Mouse (Mus musculus): ENCODE measurements at regions not wholly inside any gene's neighbourhood (a gene's known extent, or its start where the extent isn't known, plus 50 kb on each side); places are given as distances from the start of the nearest gene placed in this dataset.

DNA sequence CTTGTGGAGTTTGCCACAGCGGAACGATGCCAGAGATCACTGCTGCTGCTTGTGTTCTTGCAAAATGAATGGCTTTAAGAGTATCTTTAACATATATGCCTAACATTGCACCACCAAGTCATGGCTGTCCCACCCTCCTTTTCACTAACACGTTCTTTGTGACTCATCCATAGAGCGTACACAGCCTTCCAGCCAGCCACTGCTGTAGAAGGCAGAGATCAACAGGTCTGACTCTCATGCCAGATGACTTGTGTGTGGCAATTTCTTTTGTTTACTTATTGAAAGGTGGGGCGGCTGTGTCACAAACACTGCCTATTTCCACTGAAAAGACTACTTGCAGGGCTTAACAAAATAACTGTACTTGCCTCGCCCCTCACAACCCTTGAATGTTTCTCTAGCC, 239.5 kb upstream of the Rgma start:
- TF ChIP-seq EP300 (IDR thresholded peaks at IDR 0.05; ENCODE audit: insufficient read depth, low read depth, low read length) (no peak), POLR2A (IDR thresholded peaks at IDR 0.05; ENCODE audit: insufficient read depth, low read length) (no peak), CTCF (IDR thresholded peaks at IDR 0.05; ENCODE audit: low read depth, low read length) (no peak)
- H3K4me1 ChIP-seq (ENCODE audit: control insufficient read depth, insufficient read depth, low read length): peaks cover 2% of the 10 kb centered on the region

DNA sequence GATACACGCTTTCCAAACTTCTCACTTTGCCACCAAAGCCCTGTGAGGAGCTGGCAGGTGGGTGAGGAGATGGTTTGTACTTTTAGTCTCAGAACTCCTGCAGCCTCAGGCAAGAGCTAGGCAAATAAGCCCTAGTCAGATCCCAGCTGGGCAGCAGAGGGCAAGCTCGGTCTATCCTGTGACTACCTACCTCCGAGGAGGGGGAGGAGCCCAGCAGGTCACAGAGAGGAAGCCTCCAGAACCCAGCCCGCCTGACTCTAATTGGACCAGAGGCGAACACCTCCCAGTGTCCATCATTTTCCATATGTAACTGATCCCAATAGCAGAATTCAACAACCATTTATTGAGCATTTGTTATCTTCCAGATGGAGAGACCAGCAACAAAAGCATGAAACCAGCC, 237.0 kb upstream of the Rgma start:
- no peak for TF ChIP-seq POLR2A (IDR thresholded peaks at IDR 0.05; ENCODE audit: insufficient read depth, low read length)
- TF ChIP-seq CTCF (IDR thresholded peaks at IDR 0.05; ENCODE audit: low read depth, low read length): peak; percentile 58
- TF ChIP-seq EP300 (IDR thresholded peaks at IDR 0.05; ENCODE audit: insufficient read depth, low read depth, low read length): no peak
- H3K4me3 ChIP-seq (ENCODE audit: low read depth, low read length): no peak overlapping the region
- no peak overlapping the region for H3K9ac ChIP-seq (ENCODE audit: low read depth, poor library complexity, severe bottlenecking)
- H3K9me3 ChIP-seq (replicated peaks; ENCODE audit: control insufficient read depth, insufficient read depth, low read length, poor library complexity, severe bottlenecking): no peaks in the 10 kb centered on the region
- no peak overlapping the region for H3K27ac ChIP-seq (ENCODE audit: insufficient read depth, low read length)
- peaks cover 2% of the 10 kb centered on the region for H3K4me1 ChIP-seq (ENCODE audit: control insufficient read depth, insufficient read depth, low read length)
- H3K36me3 ChIP-seq (ENCODE audit: control insufficient read depth, insufficient read depth, low read length, poor library complexity, severe bottlenecking): no peaks in the 10 kb centered on the region
- H3K27me3 ChIP-seq (ENCODE audit: control insufficient read depth, insufficient read depth, low read length, poor library complexity, severe bottlenecking): no peaks in the 10 kb centered on the region

More for the DNA sequence above, 239.5 kb upstream of the Rgma start:
- H3K9ac ChIP-seq (ENCODE audit: low read depth, poor library complexity, severe bottlenecking): no peak overlapping the region
- H3K9me3 ChIP-seq (replicated peaks; ENCODE audit: control insufficient read depth, insufficient read depth, low read length, poor library complexity, severe bottlenecking): no peaks in the 10 kb centered on the region
- H3K27ac ChIP-seq (ENCODE audit: insufficient read depth, low read length): no peak overlapping the region
- no peaks in the 10 kb centered on the region for H3K36me3 ChIP-seq (ENCODE audit: control insufficient read depth, insufficient read depth, low read length, poor library complexity, severe bottlenecking)
- H3K4me3 ChIP-seq (ENCODE audit: low read depth, low read length): no peak overlapping the region
- no peaks in the 10 kb centered on the region for H3K27me3 ChIP-seq (ENCODE audit: control insufficient read depth, insufficient read depth, low read length, poor library complexity, severe bottlenecking)

DNA sequence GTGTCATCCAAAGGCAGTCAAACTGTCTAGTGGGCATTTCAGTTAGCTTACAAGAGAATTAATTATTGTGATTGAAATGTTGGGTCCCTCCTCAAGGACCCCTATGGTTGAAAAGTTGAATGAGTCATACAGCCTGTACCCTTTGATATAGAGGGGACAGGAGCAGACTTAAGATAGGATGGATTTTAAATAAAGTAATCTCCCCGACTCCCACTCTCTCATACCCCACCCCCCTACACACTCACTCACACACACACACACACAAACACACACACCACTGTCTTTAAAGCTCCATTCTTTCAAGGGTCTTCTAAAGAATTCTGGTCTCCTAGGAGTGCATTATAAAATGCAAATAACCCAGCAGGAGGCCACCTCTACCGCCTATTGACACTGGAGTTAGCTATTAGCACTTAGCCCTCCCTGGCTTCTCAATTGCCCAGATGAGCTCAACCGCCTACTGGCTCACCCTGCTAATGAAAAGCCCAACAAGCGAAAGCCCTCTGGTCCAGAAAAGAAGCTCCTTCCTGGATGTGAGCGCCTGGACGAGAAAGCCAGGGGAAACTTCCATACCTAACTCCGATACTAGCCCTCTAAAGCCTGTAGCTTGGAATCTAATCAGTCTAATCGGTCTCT, 236.3 kb upstream of the Rgma start:
- H3K4me1 ChIP-seq (ENCODE audit: control insufficient read depth, insufficient read depth, low read length): peaks cover 2% of the 10 kb centered on the region
- no peak overlapping the region for H3K9ac ChIP-seq (ENCODE audit: low read depth, poor library complexity, severe bottlenecking)
- H3K27ac ChIP-seq (ENCODE audit: insufficient read depth, low read length): no peak overlapping the region
- H3K9me3 ChIP-seq (replicated peaks; ENCODE audit: control insufficient read depth, insufficient read depth, low read length, poor library complexity, severe bottlenecking): no peaks in the 10 kb centered on the region
- no peaks in the 10 kb centered on the region for H3K27me3 ChIP-seq (ENCODE audit: control insufficient read depth, insufficient read depth, low read length, poor library complexity, severe bottlenecking)
- TF ChIP-seq POLR2A (IDR thresholded peaks at IDR 0.05; ENCODE audit: insufficient read depth, low read length) (no peak), CTCF (IDR thresholded peaks at IDR 0.05; ENCODE audit: low read depth, low read length) (no peak), EP300 (IDR thresholded peaks at IDR 0.05; ENCODE audit: insufficient read depth, low read depth, low read length) (no peak)
- H3K36me3 ChIP-seq (ENCODE audit: control insufficient read depth, insufficient read depth, low read length, poor library complexity, severe bottlenecking): no peaks in the 10 kb centered on the region
- no peak overlapping the region for H3K4me3 ChIP-seq (ENCODE audit: low read depth, low read length)

DNA sequence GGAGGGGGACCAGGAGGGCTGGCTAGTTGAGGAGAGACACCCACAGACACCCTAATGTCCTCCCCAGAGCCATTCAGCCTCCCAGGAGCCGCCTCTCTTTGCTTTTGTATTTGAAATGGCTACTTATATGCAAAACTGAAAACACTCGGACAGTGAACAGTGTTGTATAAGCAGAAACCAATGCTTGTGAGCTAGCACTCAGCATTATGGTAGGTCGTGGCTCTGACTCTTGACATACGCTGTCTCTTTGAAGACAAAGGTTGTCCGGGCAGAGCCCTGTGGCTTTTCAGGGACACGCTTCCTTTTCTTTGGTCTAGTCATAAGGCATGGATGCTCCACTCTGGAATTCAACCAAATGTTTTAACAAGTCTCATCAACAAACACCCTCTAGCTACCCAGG, 235.4 kb upstream of the Rgma start:
- Histone ChIP-seq H3K9me3 (replicated peaks; ENCODE audit: control insufficient read depth, insufficient read depth, low read length, poor library complexity, severe bottlenecking) (no peaks in the 10 kb centered on the region), H3K9ac (ENCODE audit: low read depth, poor library complexity, severe bottlenecking) (no peak overlapping the region), H3K36me3 (ENCODE audit: control insufficient read depth, insufficient read depth, low read length, poor library complexity, severe bottlenecking) (no peaks in the 10 kb centered on the region), H3K27me3 (ENCODE audit: control insufficient read depth, insufficient read depth, low read length, poor library complexity, severe bottlenecking) (no peaks in the 10 kb centered on the region), H3K27ac (ENCODE audit: insufficient read depth, low read length) (no peak overlapping the region), H3K4me3 (ENCODE audit: low read depth, low read length) (no peak overlapping the region), H3K4me1 (ENCODE audit: control insufficient read depth, insufficient read depth, low read length) (peaks cover 2% of the 10 kb centered on the region)
- TF ChIP-seq CTCF (IDR thresholded peaks at IDR 0.05; ENCODE audit: low read depth, low read length) (no peak), EP300 (IDR thresholded peaks at IDR 0.05; ENCODE audit: insufficient read depth, low read depth, low read length) (no peak), POLR2A (IDR thresholded peaks at IDR 0.05; ENCODE audit: insufficient read depth, low read length) (no peak)

DNA sequence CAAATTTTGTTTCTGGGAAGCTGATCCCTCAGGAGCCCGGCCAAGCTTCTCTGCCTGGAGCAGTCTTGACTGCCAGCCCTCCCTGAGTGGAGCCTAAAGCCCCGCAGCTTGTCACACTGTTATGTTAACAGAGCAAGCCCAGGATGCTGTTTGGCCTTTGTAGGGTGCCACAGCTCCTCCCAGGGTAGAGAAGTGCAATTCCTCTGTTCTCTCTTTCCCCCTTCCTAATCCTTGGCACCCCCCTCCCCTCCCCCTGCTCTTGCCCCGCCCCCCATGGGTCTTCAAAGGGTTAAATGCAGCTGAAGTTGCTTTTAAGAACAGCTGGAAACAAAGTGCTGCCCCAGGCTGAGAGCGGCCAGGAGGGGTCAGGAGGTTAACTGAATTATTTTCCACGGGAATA, 234.1 kb upstream of the Rgma start:
- no peaks in the 10 kb centered on the region for H3K36me3 ChIP-seq (ENCODE audit: control insufficient read depth, insufficient read depth, low read length, poor library complexity, severe bottlenecking)
- H3K27me3 ChIP-seq (ENCODE audit: control insufficient read depth, insufficient read depth, low read length, poor library complexity, severe bottlenecking): no peaks in the 10 kb centered on the region
- no peak overlapping the region for H3K9ac ChIP-seq (ENCODE audit: low read depth, poor library complexity, severe bottlenecking)
- H3K4me1 ChIP-seq (ENCODE audit: control insufficient read depth, insufficient read depth, low read length): peaks cover 2% of the 10 kb centered on the region
- no peak overlapping the region for H3K4me3 ChIP-seq (ENCODE audit: low read depth, low read length)
- H3K9me3 ChIP-seq (replicated peaks; ENCODE audit: control insufficient read depth, insufficient read depth, low read length, poor library complexity, severe bottlenecking): no peaks in the 10 kb centered on the region
- H3K27ac ChIP-seq (ENCODE audit: insufficient read depth, low read length): no peak overlapping the region
- TF ChIP-seq EP300 (IDR thresholded peaks at IDR 0.05; ENCODE audit: insufficient read depth, low read depth, low read length) (peak; percentile 81; the same call in 1 of the 2 replicates), CTCF (IDR thresholded peaks at IDR 0.05; ENCODE audit: low read depth, low read length) (no peak), POLR2A (IDR thresholded peaks at IDR 0.05; ENCODE audit: insufficient read depth, low read length) (no peak)

DNA sequence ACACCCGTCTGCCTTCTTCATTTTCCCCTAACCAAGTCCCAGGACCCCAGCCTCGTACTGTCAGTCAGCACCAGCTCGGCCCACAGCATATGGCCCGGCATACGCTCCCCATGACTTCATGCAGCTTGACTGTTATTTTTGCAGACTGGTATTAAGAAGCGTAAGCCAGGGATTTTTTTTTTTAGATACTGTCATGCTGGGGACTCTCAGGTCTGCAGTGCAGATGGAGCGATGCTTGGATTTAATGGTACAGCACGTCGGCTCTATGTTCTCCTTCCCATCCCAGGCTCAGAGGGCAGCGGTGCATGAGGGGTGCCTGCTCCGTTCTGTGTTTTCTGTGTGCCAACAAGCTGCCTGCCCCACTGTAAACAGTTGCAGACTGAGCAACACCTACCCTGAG, 231.4 kb upstream of the Rgma start:
- Histone ChIP-seq H3K4me1 (ENCODE audit: control insufficient read depth, insufficient read depth, low read length) (peaks cover 2% of the 10 kb centered on the region), H3K9me3 (replicated peaks; ENCODE audit: control insufficient read depth, insufficient read depth, low read length, poor library complexity, severe bottlenecking) (no peaks in the 10 kb centered on the region), H3K36me3 (ENCODE audit: control insufficient read depth, insufficient read depth, low read length, poor library complexity, severe bottlenecking) (no peaks in the 10 kb centered on the region), H3K9ac (ENCODE audit: low read depth, poor library complexity, severe bottlenecking) (no peak overlapping the region), H3K27ac (ENCODE audit: insufficient read depth, low read length) (no peak overlapping the region), H3K4me3 (ENCODE audit: low read depth, low read length) (no peak overlapping the region), H3K27me3 (ENCODE audit: control insufficient read depth, insufficient read depth, low read length, poor library complexity, severe bottlenecking) (no peaks in the 10 kb centered on the region)
- TF ChIP-seq POLR2A (IDR thresholded peaks at IDR 0.05; ENCODE audit: insufficient read depth, low read length): no peak
- no peak for TF ChIP-seq EP300 (IDR thresholded peaks at IDR 0.05; ENCODE audit: insufficient read depth, low read depth, low read length)
- TF ChIP-seq CTCF (IDR thresholded peaks at IDR 0.05; ENCODE audit: low read depth, low read length): no peak
